Mouse (Mus musculus) hindbrain, embryonic 16.5 days (tissue): ENCODE results near the gene Gm14326. TPM values are rescaled to one million over a fixed set of nuclear protein-coding genes. Genes with fewer than 3 reads are reported as not detected.
"Not testable (repeated sequence)": the region's sequence is repeated elsewhere in the genome, so short reads cannot be mapped to it uniquely, and the experiment has no call there.

Experiments used
- ATAC-seq: fragments of 200-750 bp; cut with Nextera tagmentation; 2 replicates; pipeline ENCODE4 v1.8.0; 2017; ENCODE audit warnings: moderate TSS enrichment, moderate library complexity
- H3K27ac ChIP-seq: fragments of 300-500 bp; sonication (generic); 2 replicates; pipeline ENCODE4 v1.5.1; 2014; ENCODE audit warnings: low read depth, mild to moderate bottlenecking, control low read depth, low read length, moderate library complexity
- H3K27me3 ChIP-seq: fragments of 300-500 bp; sonication (generic); replicated peaks from 2 replicates; pipeline ENCODE4 v1.6.1; 2014; ENCODE audit warnings: low read length; ENCODE audit not compliant: control insufficient read depth, insufficient read depth
- H3K36me3 ChIP-seq: fragments of 300-500 bp; sonication (generic); 2 replicates; pipeline ENCODE4 v1.6.1; 2014; ENCODE audit warnings: mild to moderate bottlenecking, low read length, moderate library complexity, mixed read lengths; ENCODE audit not compliant: control insufficient read depth, insufficient read depth
- H3K4me1 ChIP-seq: fragments of 300-500 bp; sonication (generic); 2 replicates; pipeline ENCODE4 v1.6.1; 2014; ENCODE audit warnings: low read depth, low read length; ENCODE audit not compliant: control insufficient read depth, insufficient read depth
- H3K4me2 ChIP-seq: fragments of 300-500 bp; sonication (generic); 2 replicates; pipeline ENCODE4 v1.6.1; 2014; ENCODE audit warnings: mild to moderate bottlenecking, low read length, control low read depth, moderate library complexity
- H3K4me3 ChIP-seq: fragments of 300-500 bp; sonication (generic); 2 replicates; pipeline ENCODE4 v1.5.1; 2014; ENCODE audit warnings: mild to moderate bottlenecking, low read length, control low read depth, moderate library complexity
- H3K9ac ChIP-seq: fragments of 300-500 bp; sonication (generic); 2 replicates; pipeline ENCODE4 v1.6.1; 2014; ENCODE audit warnings: low read depth, mild to moderate bottlenecking, control low read depth, low read length, moderate library complexity
- H3K9me3 ChIP-seq: fragments of 300-500 bp; sonication (generic); 2 replicates; pipeline ENCODE4 v1.6.1; 2014; ENCODE audit warnings: mild to moderate bottlenecking, low read length, moderate library complexity; ENCODE audit not compliant: control insufficient read depth
- WGBS: fragments of 180-500 bp; shearing (Covaris S2); extraction: QIAGEN DNeasy Blood & Tissue Kit; methylation state at CpG from one replicate; pipeline ENCODE4 v1.1.7; 2014; 5-methylcytosine and 5-hydroxymethylcytosine counted together
- polyA plus RNA-seq: library from polyadenylated mRNA; unstranded; fragments of >200 nt; fragmentation: Nextera tagmentation; extraction: Ambion mirVana; gene quantifications from 2 replicates; pipeline ENCODE4 v1.2.1, GENCODE M21; 2015

The Gm14326 gene
- 16.9 and 20.3 TPM in 2 replicates for polyA plus RNA-seq

DNA sequence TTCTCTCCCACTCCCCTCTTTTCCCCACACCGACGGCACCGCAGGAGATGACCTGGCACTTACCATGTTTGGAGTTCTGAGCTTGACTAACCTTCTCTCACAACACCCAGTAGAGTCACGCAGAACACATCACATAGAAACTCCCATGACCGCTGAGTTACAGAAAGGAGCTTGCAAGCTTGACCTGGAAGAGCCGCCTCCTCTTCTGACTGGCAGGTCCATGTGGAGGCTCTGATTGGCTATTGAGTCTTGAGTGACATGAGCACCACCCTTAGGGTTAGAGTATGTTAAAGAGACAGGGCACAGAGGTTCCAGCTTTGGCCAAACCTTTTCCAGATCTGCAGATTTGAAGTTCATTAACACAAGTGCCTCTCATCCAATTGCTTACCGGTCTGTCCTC, at the start of gene Gm14326:
TSS of gene Gm14326 (minus strand) at position 153 of the 400 bp plus-strand sequence.
- H3K4me3 ChIP-seq: peak within 1 kb of the TSS; percentile 45
- H3K36me3 ChIP-seq, H3K27ac ChIP-seq, ATAC-seq, H3K4me1 ChIP-seq, H3K9me3 ChIP-seq, H3K27me3 ChIP-seq: not testable (repeated sequence)
- peak within 1 kb of the TSS; percentile 57 for H3K9ac ChIP-seq
- H3K4me2 ChIP-seq: peak within 1 kb of the TSS; percentile 44
- 0% methylated on average over 4 of the region's 7 CpGs for WGBS

DNA sequence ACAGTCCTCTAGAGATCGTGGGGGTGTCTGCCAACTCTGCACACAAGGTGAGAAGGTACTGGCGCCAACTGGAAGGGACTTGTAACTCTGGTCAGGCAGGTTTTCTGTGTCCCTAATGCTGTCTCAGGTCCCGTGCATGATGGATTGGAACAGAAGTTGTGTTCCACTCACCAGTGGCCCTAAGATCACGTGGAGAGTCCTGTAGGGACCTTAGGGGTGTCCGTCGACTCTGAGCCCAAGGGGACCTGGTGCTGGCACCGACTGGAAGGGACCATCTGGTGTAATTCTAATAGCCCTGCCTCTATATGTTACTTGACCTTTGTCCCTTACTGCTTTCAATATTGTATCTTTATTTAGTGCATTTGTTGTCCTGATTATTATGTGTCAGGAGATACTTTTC, 17.7 kb upstream of the Gm14326 start:
- not testable (repeated sequence) for H3K27ac ChIP-seq, H3K9me3 ChIP-seq, H3K4me3 ChIP-seq, H3K27me3 ChIP-seq, H3K4me2 ChIP-seq, ATAC-seq, H3K4me1 ChIP-seq, H3K9ac ChIP-seq, H3K36me3 ChIP-seq
- 79% methylated on average over 7 of the region's 7 CpGs for WGBS

DNA sequence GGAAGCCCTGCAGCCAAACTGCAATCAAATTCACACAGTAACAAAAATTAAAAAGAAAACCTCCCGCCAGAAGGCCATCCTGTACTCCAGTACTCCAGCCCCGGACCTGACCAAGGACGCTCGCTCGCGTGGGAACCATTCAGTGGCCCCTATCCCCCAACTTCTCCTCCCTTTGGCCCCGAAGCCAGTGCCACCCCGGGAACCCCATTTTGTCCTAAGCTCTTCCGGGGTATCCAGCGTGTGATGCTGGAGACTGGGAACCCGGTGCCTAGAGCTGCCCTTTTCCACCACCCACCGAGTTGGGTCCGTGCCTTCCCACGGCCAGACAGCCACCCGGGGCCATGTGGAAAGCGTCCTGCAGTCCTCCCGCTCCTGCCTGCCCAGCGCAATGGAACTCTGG, 363 bp downstream of the Gm14326 start:
- ATAC-seq, H3K27ac ChIP-seq, H3K27me3 ChIP-seq, H3K4me1 ChIP-seq, H3K36me3 ChIP-seq, H3K9me3 ChIP-seq: not testable (repeated sequence)
- peak overlapping the region; percentile 57 for H3K9ac ChIP-seq
- peak overlapping the region; percentile 45 for H3K4me3 ChIP-seq
- under 1% methylated on average over 15 of the region's 18 CpGs for WGBS
- H3K4me2 ChIP-seq: peak overlapping the region; percentile 29

DNA sequence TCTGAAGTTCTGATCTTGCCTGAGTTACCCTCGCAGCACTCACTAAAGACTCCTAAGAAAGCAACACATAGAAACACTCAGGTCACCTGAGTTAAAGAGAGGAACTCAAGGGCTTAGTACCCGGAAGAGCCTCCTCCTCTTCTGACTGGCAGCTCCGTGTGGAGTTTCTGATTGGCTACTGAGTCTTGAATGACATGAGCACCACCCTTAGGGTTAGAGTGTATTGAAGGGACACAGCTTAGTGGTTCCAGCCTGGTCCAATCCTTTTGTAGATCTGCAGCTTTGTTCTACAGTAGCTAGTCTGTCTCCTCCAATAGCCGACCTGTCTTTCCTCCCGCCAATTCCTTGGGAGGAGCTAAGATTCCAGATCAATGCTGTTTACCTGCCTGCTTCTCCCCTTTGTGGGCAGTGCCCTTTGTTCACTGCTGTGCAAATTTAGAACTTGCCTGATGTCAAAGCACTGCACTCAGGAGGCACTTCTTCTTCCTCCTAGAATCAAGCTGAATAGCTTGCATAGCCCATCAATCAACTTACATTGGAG, 31.5 kb downstream of the Gm14326 start, which contains the start of gene Zfp972:
TSS of gene Zfp972 (minus strand) at position 51 of the 541 bp plus-strand sequence.
- H3K36me3 ChIP-seq, H3K4me3 ChIP-seq, H3K4me1 ChIP-seq, H3K27ac ChIP-seq, ATAC-seq, H3K9ac ChIP-seq, H3K27me3 ChIP-seq, H3K4me2 ChIP-seq, H3K9me3 ChIP-seq: not testable (repeated sequence)
- WGBS: 58% methylated on average over 3 of the region's 5 CpGs

- not testable (repeated sequence) for H3K27me3 ChIP-seq, H3K4me1 ChIP-seq, H3K36me3 ChIP-seq, H3K4me2 ChIP-seq, H3K9ac ChIP-seq, H3K9me3 ChIP-seq, ATAC-seq, H3K27ac ChIP-seq, H3K4me3 ChIP-seq
- no CpG with 5 or more reads among the region's 12 CpGs for WGBS
Observed at GRCm38 (mm10) chr2:177903276-177903675, 53.8 kb downstream of the Gm14326 start.

DNA sequence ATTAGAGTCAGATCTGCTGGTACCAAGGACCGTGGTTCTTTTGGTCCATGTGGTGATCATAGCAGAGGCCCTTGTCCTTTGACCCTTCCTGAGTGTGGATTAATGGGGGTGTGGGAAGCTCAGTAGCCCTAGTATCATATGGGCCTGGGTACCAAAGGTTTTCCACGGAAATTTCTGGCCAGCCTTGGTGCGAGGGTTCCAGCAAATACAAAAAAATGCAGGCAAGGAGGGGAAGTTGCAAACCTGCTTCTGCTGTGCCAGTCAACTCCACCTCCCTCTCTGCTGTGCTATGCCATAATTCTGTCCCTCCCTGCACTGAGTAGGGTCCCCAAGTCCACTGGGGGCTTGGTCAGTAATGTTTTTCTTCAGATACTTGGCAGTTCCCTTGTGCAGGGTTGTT, 58.9 kb downstream of the Gm14326 start:
- not testable (repeated sequence) for H3K4me1 ChIP-seq, H3K9me3 ChIP-seq, H3K9ac ChIP-seq, ATAC-seq, H3K4me2 ChIP-seq, H3K27ac ChIP-seq, H3K27me3 ChIP-seq, H3K36me3 ChIP-seq, H3K4me3 ChIP-seq
- WGBS: 78% methylated on average over 2 of the region's 3 CpGs

- not testable (repeated sequence) for ATAC-seq, H3K9me3 ChIP-seq, H3K36me3 ChIP-seq, H3K27me3 ChIP-seq, H3K4me2 ChIP-seq, H3K27ac ChIP-seq, H3K4me1 ChIP-seq, H3K9ac ChIP-seq
- peak within 1 kb of the TSS; percentile 15; the same call in 1 of the 2 replicates for H3K4me3 ChIP-seq
- 45% methylated on average over 5 of the region's 13 CpGs for WGBS
Observed at GRCm38 (mm10) chr2:177897046-177897578, 60.0 kb downstream of the Gm14326 start, which contains the start of gene Gm14327. Gene Gm14327 (plus strand): TSS chr2:177897096.

GRCm38 (mm10) chr2:177887743-177888142, 69.4 kb downstream of the Gm14326 start:
- not testable (repeated sequence) for ATAC-seq, H3K4me2 ChIP-seq, H3K27me3 ChIP-seq, H3K36me3 ChIP-seq, H3K4me3 ChIP-seq, H3K9ac ChIP-seq, H3K27ac ChIP-seq, H3K9me3 ChIP-seq, H3K4me1 ChIP-seq
- WGBS: 91% methylated on average over 13 of the region's 14 CpGs
